Mouse (Mus musculus) midbrain, embryonic 10.5 days (tissue): Measurements from ENCODE around the gene Tmcc1. TPM values are rescaled to one million over a fixed set of nuclear protein-coding genes. Genes with fewer than 3 reads are reported as not detected.

Experiments used
- DNase-seq: peaks from one replicate; pipeline ENCODE4 v3.0.0-alpha.2; 2017; ENCODE audit warnings: low spot score
- H3K27ac ChIP-seq: fragments of 300-500 bp; sonication (generic); replicated peaks from 2 replicates; pipeline ENCODE4 v1.5.1; 2016; ENCODE audit warnings: mild to moderate bottlenecking
- H3K27me3 ChIP-seq: fragments of 300-500 bp; sonication (generic); 2 replicates; pipeline ENCODE4 v1.6.1; 2016; ENCODE audit warnings: low read depth, mild to moderate bottlenecking; ENCODE audit not compliant: poor library complexity, severe bottlenecking
- H3K36me3 ChIP-seq: fragments of 300-500 bp; sonication (generic); 2 replicates; pipeline ENCODE4 v1.6.1; 2016; ENCODE audit warnings: mild to moderate bottlenecking, moderate library complexity
- H3K4me1 ChIP-seq: fragments of 300-500 bp; sonication (generic); 2 replicates; pipeline ENCODE4 v1.6.1; 2016
- H3K4me3 ChIP-seq: fragments of 300-500 bp; sonication (generic); 2 replicates; pipeline ENCODE4 v1.5.1; 2016; ENCODE audit warnings: mild to moderate bottlenecking, moderate library complexity
- H3K9me3 ChIP-seq: fragments of 300-500 bp; sonication (generic); replicated peaks from 2 replicates; pipeline ENCODE4 v1.6.1; 2016; ENCODE audit warnings: mild to moderate bottlenecking
- WGBS: fragments of 180-500 bp; shearing (Covaris S2); methylation state at CpG from one replicate; pipeline ENCODE4 v1.1.7; 2016; 5-methylcytosine and 5-hydroxymethylcytosine counted together
- polyA plus RNA-seq: library from polyadenylated mRNA; unstranded; fragments of >200 nt; fragmentation: Nextera tagmentation; extraction: Ambion mirVana; gene quantifications from 2 replicates; pipeline ENCODE4 v1.2.1, GENCODE M21; 2016

The Tmcc1 gene
- polyA plus RNA-seq, 1 experiment from 2014 or later: 14.9 TPM

DNA sequence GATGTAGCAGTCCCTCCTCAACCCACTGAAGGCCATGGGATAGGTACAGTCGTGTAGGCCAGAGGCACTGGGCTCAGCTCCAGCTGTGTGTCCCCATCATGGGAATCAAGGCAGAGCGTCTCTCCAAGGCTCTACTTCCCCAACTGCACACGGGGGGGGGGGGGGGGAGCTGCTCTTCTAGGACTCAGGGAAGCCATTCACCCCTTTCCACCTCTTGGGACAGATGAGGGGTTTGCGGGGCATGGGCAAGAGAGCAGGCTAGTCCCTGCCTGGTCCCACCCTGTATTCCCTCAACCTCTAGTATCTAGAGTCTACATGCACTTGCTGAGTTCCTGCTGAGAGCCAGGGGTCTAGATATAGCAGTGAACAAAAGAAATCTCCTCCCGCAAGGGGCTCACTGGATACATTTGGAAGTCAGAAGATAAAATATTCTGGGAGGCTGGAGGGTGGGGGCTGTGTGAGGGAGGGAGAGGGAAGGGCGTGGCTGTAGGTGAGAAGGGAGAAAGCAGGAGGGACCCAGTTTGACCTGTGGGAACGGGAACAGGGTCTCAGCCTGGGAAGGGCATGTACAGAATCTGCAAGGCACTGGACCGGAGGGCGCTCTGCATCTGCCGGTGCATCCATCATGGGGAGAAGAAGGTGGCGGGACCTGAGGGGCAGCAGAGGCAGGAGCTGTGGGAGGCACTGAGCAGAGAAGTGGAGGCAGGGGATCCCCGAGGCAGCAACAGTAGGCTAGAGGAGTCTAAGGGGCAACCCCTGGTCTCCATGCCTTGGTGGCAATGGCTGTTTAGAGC, 190.8 kb downstream of the Tmcc1 start:
- 69% methylated on average over 12 of the region's 12 CpGs for WGBS
- DNase-seq: no peak
- H3K27me3 ChIP-seq: peaks cover 25% of the 10 kb centered on the region
- peak overlapping the region; percentile 9; the same call in 1 of the 2 replicates for H3K27ac ChIP-seq
- H3K9me3 ChIP-seq: no peaks in the 10 kb centered on the region
- peaks cover 59% of the 10 kb centered on the region for H3K4me1 ChIP-seq
- no peak overlapping the region for H3K4me3 ChIP-seq
- no peaks in the 10 kb centered on the region for H3K36me3 ChIP-seq

DNA sequence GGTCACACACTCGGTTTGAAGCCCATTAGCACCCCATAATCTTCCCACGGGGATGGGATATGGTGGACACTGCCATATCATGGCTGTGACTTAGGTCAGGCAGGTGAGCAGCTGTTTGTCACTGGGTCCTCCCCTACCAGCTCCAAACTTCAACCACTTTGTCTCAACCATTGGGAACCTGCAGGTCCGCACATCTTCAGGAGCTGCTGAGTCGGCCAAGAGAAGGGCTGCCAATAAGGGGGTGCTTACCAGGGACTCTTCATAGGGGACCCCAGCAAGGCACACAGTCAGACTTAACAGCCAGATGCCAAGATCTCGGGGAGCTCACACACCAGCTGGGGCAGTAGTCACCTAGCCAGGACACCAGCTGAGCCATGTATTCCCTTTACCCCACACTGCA, 192.4 kb downstream of the Tmcc1 start:
- Histone ChIP-seq H3K9me3 (no peaks in the 10 kb centered on the region), H3K4me3 (no peak overlapping the region), H3K36me3 (no peaks in the 10 kb centered on the region), H3K4me1 (peaks cover 57% of the 10 kb centered on the region), H3K27me3 (peaks cover 28% of the 10 kb centered on the region), H3K27ac (no peak overlapping the region)
- DNase-seq: no peak
- 85% methylated on average over 5 of the region's 5 CpGs for WGBS

DNA sequence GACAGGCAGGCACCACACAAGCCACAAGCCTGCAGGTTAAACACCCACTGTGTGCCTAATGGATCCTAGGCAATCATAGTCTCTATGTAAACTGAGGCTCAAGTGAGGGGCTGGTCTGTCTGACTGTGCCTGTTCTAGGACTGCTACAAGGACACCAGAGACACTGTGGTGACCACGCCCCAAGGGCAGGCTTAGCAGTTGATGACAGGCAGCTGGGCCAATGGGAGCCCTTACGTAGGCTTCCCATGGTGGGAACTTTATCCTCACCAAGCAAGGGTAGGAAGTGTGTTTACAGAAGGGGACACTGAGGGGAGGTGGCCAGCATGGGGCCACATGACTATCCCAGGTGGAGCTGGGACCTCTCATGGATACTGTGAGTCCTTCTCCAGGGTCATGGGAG, 194.1 kb downstream of the Tmcc1 start:
- 76% methylated on average over 2 of the region's 2 CpGs for WGBS
- DNase-seq: no peak
- no peaks in the 10 kb centered on the region for H3K36me3 ChIP-seq
- peaks cover 61% of the 10 kb centered on the region for H3K4me1 ChIP-seq
- H3K9me3 ChIP-seq: no peaks in the 10 kb centered on the region
- H3K27me3 ChIP-seq: peaks cover 40% of the 10 kb centered on the region
- 0 out of 2 replicates have a peak overlapping the region, but pooled peaks have one; percentile 39 for H3K27ac ChIP-seq
- no peak overlapping the region for H3K4me3 ChIP-seq

DNA sequence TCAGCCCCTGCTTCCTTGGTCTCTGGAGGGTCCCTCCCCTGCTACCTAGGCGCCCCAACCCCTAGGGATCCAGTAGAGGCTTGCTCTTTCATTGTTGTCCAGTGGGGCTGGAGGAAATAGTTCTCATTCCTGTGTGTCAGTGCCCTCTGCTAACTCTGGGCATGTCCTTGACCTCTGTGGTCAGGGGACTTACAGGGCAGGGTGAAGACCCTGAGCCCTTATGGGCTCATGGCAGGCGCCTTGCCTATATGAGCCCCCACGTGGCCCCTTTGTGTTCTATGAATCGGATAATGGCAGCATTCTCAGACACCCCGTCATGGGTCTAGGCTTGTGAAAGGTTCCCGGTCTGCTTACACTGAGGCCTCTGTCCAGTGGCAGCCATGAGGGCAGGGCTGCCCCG, 194.5 kb downstream of the Tmcc1 start:
- WGBS: 81% methylated on average over 7 of the region's 7 CpGs
- H3K36me3 ChIP-seq: no peaks in the 10 kb centered on the region
- peaks cover 61% of the 10 kb centered on the region for H3K4me1 ChIP-seq
- no peak for DNase-seq
- no peak overlapping the region for H3K4me3 ChIP-seq
- H3K9me3 ChIP-seq: no peaks in the 10 kb centered on the region
- H3K27ac ChIP-seq: peak overlapping the region; percentile 39; the same call in 1 of the 2 replicates
- H3K27me3 ChIP-seq: peaks cover 44% of the 10 kb centered on the region

DNA sequence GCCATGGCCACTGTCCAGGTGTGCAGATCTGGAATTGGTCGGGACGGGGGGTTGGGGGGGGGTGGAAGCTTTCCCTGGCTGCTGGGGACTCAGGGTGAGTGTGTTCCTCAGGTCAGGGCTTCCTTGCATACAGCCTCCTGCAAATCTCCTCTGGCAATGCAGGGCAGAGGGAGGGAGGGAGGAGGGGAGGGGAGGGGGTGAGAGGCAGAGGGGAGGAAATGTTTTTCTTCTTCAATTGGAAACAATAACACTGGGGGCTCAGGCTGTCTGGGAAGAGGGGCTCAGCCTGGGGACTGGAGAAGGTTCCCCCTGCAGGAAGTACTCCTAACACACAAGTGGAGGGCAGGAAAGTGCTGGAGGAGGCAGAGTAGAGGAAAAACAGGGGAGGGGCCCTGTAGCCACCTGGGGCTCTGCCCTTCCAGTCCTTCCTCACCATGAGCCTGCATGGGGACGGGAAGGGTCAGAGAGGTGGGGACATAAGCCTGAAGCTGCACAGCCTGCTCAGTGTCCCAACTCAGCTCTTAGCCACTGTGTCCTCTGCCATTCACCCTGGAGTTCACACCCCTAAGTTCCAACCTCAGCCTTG, 195.5 kb downstream of the Tmcc1 start:
- Histone ChIP-seq H3K27me3 (peaks cover 48% of the 10 kb centered on the region), H3K36me3 (no peaks in the 10 kb centered on the region), H3K4me3 (no peak overlapping the region), H3K27ac (no peak overlapping the region; the same call in 1 of the 2 replicates), H3K4me1 (peaks cover 64% of the 10 kb centered on the region), H3K9me3 (no peaks in the 10 kb centered on the region)
- WGBS: 24% methylated on average over 3 of the region's 3 CpGs
- DNase-seq: no peak

DNA sequence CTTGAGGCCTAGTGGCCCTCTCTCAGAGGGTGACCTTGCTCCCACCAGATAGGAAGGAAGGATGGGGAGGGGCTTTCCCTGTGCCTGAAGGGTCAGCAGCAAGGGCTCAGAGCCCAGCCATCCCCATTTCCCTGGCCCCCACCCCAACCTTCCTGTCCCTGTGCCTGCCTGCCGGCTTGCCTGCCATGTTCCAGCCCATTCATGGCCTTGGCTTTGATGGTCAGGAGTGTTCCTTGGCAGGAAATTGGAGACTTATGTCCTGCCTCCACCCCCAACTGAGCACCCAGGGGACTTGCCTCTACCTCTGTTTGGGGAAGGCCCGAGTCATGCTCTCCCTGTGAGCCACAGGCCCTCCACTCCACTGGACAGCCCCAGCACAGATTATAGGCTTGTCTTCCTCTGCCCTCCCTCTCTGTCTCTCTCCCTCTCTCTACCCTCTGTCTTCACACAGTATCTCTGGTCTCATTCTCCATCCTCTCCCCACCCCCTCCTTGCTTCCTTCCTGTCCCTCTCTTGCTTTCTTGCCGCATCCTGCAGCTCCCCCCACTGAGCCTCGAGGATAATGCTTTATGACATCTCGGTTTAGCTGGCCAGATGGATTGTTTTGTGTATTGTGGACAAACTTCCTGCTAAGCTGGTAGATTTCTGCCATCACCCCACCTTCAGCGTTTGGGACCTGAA, 197.0 kb downstream of the Tmcc1 start:
- 45% methylated on average over 6 of the region's 6 CpGs for WGBS
- Histone ChIP-seq H3K27me3 (peaks cover 63% of the 10 kb centered on the region), H3K4me1 (peaks cover 66% of the 10 kb centered on the region), H3K27ac (0 out of 2 replicates have a peak overlapping the region, but pooled peaks have one; percentile 52), H3K4me3 (0 out of 2 replicates have a peak overlapping the region, but pooled peaks have one; percentile 63), H3K36me3 (no peaks in the 10 kb centered on the region), H3K9me3 (no peaks in the 10 kb centered on the region)
- no peak for DNase-seq

DNA sequence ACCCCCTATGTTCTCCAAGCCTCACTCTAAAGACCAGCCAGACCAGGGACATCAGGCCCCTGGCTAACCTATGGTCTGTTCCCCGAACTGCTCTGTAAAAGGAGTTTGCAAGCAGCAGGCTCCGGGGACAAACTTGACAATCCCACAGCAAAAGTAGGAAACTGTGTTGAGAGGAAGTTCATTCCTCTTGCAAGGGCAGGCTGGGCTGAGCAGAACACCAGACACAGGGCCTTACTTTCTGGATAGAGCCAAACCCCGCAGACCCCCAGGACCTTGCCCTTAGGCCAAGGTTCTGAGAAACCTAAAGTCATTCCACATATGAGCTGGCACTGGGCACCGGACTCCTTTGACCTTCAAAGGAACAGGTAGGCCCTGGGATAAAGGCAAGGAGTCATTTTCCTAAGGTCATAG, 197.8 kb downstream of the Tmcc1 start:
- no peak for DNase-seq
- peak overlapping the region; percentile 52; the same call in 1 of the 2 replicates for H3K27ac ChIP-seq
- H3K4me3 ChIP-seq: peak overlapping the region; percentile 63
- H3K4me1 ChIP-seq: peaks cover 69% of the 10 kb centered on the region
- H3K36me3 ChIP-seq: no peaks in the 10 kb centered on the region
- 71% methylated on average over 4 of the region's 4 CpGs for WGBS
- H3K27me3 ChIP-seq: peaks cover 71% of the 10 kb centered on the region
- no peaks in the 10 kb centered on the region for H3K9me3 ChIP-seq

DNA sequence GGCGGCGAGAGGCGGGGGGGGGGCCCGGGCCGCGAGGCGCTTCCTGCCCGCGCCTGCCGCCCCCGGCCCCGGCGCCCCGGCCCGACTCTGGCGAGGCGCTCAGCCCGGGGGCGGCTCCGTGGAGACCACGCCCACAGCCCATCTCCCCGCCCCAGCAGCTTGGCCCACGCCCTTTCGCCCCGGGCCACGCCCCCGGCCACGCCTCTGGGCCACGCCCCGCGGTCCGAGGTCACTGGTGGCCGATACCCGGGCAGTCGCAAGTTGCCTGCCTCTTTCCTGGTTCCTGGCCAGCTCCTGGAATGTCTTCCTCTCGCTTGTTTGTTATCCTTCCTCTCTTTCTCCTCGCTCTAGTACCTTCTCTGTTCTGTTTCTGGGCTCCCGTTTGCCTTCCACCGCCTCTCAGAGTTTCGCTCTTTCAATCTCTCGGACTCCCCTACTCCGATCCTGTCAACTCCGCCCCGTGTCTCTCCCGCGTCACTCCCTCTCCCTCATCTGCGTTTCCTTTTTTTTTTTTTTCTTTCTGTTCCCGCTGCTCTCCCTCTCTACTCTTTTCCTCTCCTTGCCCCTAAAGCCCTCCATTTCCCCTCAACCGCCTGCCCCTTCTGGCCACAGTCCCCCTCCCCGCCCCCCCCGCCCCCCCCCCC, 198.3 kb downstream of the Tmcc1 start, which contains the start of gene Plxnd1:
Plxnd1 (minus strand) TSS at position 129 of the 644 bp plus-strand sequence.
- peaks cover 69% of the 10 kb centered on the region for H3K4me1 ChIP-seq
- peak; percentile 91 for DNase-seq
- H3K36me3 ChIP-seq: no peaks in the 10 kb centered on the region
- no peaks in the 10 kb centered on the region for H3K9me3 ChIP-seq
- peaks cover 76% of the 10 kb centered on the region for H3K27me3 ChIP-seq
- peak within 1 kb of the TSS; percentile 65 for H3K27ac ChIP-seq
- 3% methylated on average over 45 of the region's 51 CpGs for WGBS
- peak within 1 kb of the TSS; percentile 63 for H3K4me3 ChIP-seq

DNA sequence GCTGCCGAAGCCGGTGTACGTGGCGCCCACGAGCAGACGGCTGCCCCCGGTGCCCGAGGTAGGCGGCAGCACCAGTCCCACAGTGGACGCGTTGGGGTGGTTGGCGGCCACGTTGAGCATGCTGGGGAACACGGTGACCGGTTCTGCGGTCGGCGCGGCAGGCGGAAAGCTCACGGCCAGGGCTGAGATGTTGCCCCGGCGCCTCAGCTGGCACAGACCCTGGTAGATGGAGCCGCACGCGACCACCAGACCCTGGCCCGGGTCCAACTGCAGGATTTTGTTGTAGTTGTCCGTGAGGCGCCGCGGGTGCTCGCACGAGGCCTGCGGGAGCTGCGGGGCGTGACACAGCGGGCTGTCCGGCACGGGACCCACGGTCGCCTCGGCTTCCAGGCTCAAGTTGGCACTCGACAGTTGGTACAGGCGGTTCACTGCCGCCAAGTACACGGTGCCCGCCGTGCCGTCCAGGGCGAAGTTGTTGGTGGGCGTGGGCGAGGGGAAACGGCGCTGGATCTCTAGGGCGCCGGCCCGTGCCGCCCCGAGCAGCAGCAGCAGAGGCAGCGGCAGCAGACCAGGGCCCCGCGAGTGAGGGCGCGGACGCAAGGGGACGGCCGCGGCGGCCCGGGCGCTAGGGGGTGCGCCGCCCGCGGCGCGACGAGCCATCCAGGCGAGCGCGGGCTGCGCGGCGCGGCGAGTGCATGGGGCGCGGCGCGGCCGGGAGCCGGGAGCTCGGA, 199.0 kb downstream of the Tmcc1 start:
- H3K4me1 ChIP-seq: peaks cover 69% of the 10 kb centered on the region
- no peaks in the 10 kb centered on the region for H3K9me3 ChIP-seq
- DNase-seq: peak; percentile 50
- WGBS: 4% methylated on average over 92 of the region's 93 CpGs
- peak overlapping the region; percentile 65 for H3K27ac ChIP-seq
- peak overlapping the region; percentile 63 for H3K4me3 ChIP-seq
- H3K27me3 ChIP-seq: peaks cover 83% of the 10 kb centered on the region
- H3K36me3 ChIP-seq: no peaks in the 10 kb centered on the region

DNA sequence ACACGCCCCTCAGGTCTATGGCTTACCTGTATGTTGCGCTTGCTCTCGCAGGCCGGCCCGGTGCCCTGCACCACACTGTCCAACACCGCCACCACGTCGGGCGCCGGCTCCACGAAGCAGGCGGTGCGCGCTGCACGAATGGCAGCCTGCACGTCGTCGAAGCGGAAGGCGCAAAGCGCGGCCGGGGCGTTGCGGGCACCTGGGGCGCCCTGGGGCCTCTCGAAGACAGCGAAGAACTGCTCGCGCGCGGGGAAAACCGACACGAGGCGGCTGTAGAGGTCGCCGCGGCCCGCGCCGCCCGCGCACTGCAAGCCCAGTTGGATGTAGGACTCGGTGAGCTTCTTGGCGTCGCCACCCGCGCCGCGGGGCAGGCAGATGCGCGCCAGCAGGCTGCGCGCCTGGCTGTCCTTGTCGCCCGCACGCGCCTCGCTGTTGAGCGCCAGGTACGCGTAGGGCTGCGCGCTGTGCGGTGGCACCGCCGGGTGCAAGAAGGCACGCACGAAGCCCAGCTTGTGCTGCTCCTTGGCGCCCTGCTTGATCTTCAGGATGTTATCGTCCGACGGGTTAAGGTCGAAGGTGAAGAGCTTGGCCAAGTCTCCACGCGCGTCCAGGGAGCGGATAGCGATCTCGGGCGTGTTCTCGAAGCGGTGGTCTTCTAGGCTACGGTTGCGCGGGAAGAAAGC, 199.7 kb downstream of the Tmcc1 start:
- Histone ChIP-seq H3K4me3 (peak overlapping the region; percentile 63), H3K36me3 (no peaks in the 10 kb centered on the region), H3K4me1 (peaks cover 62% of the 10 kb centered on the region), H3K9me3 (no peaks in the 10 kb centered on the region), H3K27me3 (peaks cover 90% of the 10 kb centered on the region), H3K27ac (peak overlapping the region; percentile 65)
- WGBS: 3% methylated on average over 86 of the region's 86 CpGs
- peak; percentile 45 for DNase-seq

DNA sequence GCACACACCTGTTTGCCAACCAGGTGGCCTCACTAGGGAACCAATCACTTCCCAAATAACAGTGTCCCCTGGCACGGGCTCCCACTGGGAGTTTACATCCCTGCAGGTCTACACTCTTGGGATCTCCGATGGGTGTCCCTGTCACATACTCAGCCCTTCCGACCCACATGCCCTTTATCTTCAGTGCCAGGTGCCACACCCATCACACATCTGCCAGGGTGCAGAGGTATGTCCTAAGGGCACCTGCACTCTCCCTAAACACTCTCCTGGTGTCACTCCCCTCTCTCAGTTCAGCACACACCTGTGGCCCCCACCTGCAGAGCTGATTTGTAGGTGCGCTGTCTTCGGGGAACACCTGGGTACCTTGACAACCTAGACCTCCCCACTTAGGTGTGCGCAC, 200.3 kb downstream of the Tmcc1 start:
- Histone ChIP-seq H3K27ac (peak overlapping the region; percentile 65; the same call in 1 of the 2 replicates), H3K27me3 (peaks cover 92% of the 10 kb centered on the region)

More for the DNA sequence above, 200.3 kb downstream of the Tmcc1 start:
- WGBS: 40% methylated on average over 6 of the region's 6 CpGs
- Histone ChIP-seq H3K9me3 (no peaks in the 10 kb centered on the region), H3K36me3 (no peaks in the 10 kb centered on the region), H3K4me3 (peak overlapping the region; percentile 63), H3K4me1 (peaks cover 56% of the 10 kb centered on the region)
- no peak for DNase-seq
